Mouse (Mus musculus): ENCODE data around the gene Lyve1. TPM values are rescaled to one million over a fixed set of nuclear protein-coding genes. Genes with fewer than 3 reads are reported as not detected.
"Not testable (repeated sequence)": the region's sequence is repeated elsewhere in the genome, so short reads cannot be mapped to it uniquely, and the experiment has no call there.

Gene Lyve1
- total RNA-seq (2014; fragmentation: Nextera tagmentation), result not detected in 2 replicates
- total RNA-seq (2017), result 0.11 TPM in 1 of 2 replicates, not detected in the other
- not detected in 2 replicates for polyA plus RNA-seq (2012)

- no peaks in the 10 kb centered on the region for H3K9me3 ChIP-seq (replicated peaks)
- H3K4me3 ChIP-seq (ENCODE audit: low read depth, low read length), result no peak within 1 kb of the TSS
- H3K4me1 ChIP-seq (ENCODE audit: insufficient read depth, low read depth, low read length), result no peaks in the 10 kb centered on the region
- ATAC-seq (ENCODE audit: extremely low read depth, insufficient number of reproducible peaks, low FRiP score, poor library complexity, severe bottlenecking) (no peak), DNase-seq (ENCODE audit: low spot score) (no peak)
- TF ChIP-seq CTCF (IDR thresholded peaks at IDR 0.05; ENCODE audit: low read depth, low read length) (no peak), GATA2 (IDR thresholded peaks at IDR 0.05; ENCODE audit: borderline replicate concordance, low read depth, low read length) (no peak), GATA1 (IDR thresholded peaks at IDR 0.05; ENCODE audit: borderline replicate concordance, low read length) (no peak), TAL1 (conservative IDR thresholded peaks at IDR 0.05; ENCODE audit: low read depth, low read length) (no peak), POLR2AphosphoS5 (IDR thresholded peaks at IDR 0.05; ENCODE audit: insufficient replicate concordance, low read depth, low read length) (no peak)
- H3K27me3 ChIP-seq (ENCODE audit: insufficient read depth, low read length), result peaks cover 31% of the 10 kb centered on the region
- no peaks in the 10 kb centered on the region for H3K36me3 ChIP-seq (replicated peaks)
These were observed at the start of gene Lyve1 for GRCm38 (mm10) chr7:110862751-110863289. Lyve1 (minus strand) TSS chr7:110863239.

GRCm38 (mm10) chr7:110908209-110909144 is 45.4 kb upstream of the Lyve1 start:
- ATAC-seq (ENCODE audit: extremely low read depth, insufficient number of reproducible peaks, low FRiP score, poor library complexity, severe bottlenecking) (no peak; the same call in 1 of the 2 replicates), DNase-seq (ENCODE audit: low spot score) (peak; percentile 31)
- Histone ChIP-seq H3K4me1 (ENCODE audit: insufficient read depth, low read depth, low read length) (peaks cover 20% of the 10 kb centered on the region), H3K36me3 (replicated peaks) (no peaks in the 10 kb centered on the region), H3K4me3 (ENCODE audit: low read depth, low read length) (no peak overlapping the region), H3K9me3 (replicated peaks) (no peaks in the 10 kb centered on the region), H3K27me3 (ENCODE audit: insufficient read depth, low read length) (no peaks in the 10 kb centered on the region)
- no peak for TF ChIP-seq TAL1 (conservative IDR thresholded peaks at IDR 0.05; ENCODE audit: low read depth, low read length)
- no peak for TF ChIP-seq GATA1 (IDR thresholded peaks at IDR 0.05; ENCODE audit: borderline replicate concordance, low read length)
- no peak for TF ChIP-seq GATA2 (IDR thresholded peaks at IDR 0.05; ENCODE audit: borderline replicate concordance, low read depth, low read length)
- no peak for TF ChIP-seq POLR2AphosphoS5 (IDR thresholded peaks at IDR 0.05; ENCODE audit: insufficient replicate concordance, low read depth, low read length)
- no peak for TF ChIP-seq CTCF (IDR thresholded peaks at IDR 0.05; ENCODE audit: low read depth, low read length)

GRCm38 (mm10) chr7:110906566-110906965 is 43.5 kb upstream of the Lyve1 start:
- Histone ChIP-seq H3K9me3 (replicated peaks) (no peaks in the 10 kb centered on the region), H3K4me3 (ENCODE audit: low read depth, low read length) (no peak overlapping the region), H3K27me3 (ENCODE audit: insufficient read depth, low read length) (no peaks in the 10 kb centered on the region), H3K36me3 (replicated peaks) (no peaks in the 10 kb centered on the region), H3K4me1 (ENCODE audit: insufficient read depth, low read depth, low read length) (peaks cover 28% of the 10 kb centered on the region)
- no peak for ATAC-seq (ENCODE audit: extremely low read depth, insufficient number of reproducible peaks, low FRiP score, poor library complexity, severe bottlenecking)
- DNase-seq (ENCODE audit: low spot score), result no peak
- TF ChIP-seq GATA2 (IDR thresholded peaks at IDR 0.05; ENCODE audit: borderline replicate concordance, low read depth, low read length) (no peak), POLR2AphosphoS5 (IDR thresholded peaks at IDR 0.05; ENCODE audit: insufficient replicate concordance, low read depth, low read length) (no peak), GATA1 (IDR thresholded peaks at IDR 0.05; ENCODE audit: borderline replicate concordance, low read length) (no peak), TAL1 (conservative IDR thresholded peaks at IDR 0.05; ENCODE audit: low read depth, low read length) (no peak), CTCF (IDR thresholded peaks at IDR 0.05; ENCODE audit: low read depth, low read length) (no peak)

- ATAC-seq (ENCODE audit: extremely low read depth, insufficient number of reproducible peaks, low FRiP score, poor library complexity, severe bottlenecking) (peak; percentile 8; the same call in 1 of the 2 replicates), DNase-seq (ENCODE audit: low spot score) (no peak)
- TF ChIP-seq GATA1 (IDR thresholded peaks at IDR 0.05; ENCODE audit: borderline replicate concordance, low read length) (no peak), TAL1 (conservative IDR thresholded peaks at IDR 0.05; ENCODE audit: low read depth, low read length) (no peak), GATA2 (IDR thresholded peaks at IDR 0.05; ENCODE audit: borderline replicate concordance, low read depth, low read length) (no peak), CTCF (IDR thresholded peaks at IDR 0.05; ENCODE audit: low read depth, low read length) (no peak), POLR2AphosphoS5 (IDR thresholded peaks at IDR 0.05; ENCODE audit: insufficient replicate concordance, low read depth, low read length) (no peak)
- H3K4me3 ChIP-seq (ENCODE audit: low read depth, low read length), result no peak overlapping the region
- peaks cover 2% of the 10 kb centered on the region; the same call in 1 of the 2 replicates for H3K27me3 ChIP-seq (ENCODE audit: insufficient read depth, low read length)
- peaks cover 23% of the 10 kb centered on the region for H3K4me1 ChIP-seq (ENCODE audit: insufficient read depth, low read depth, low read length)
- H3K9me3 ChIP-seq (replicated peaks), result no peaks in the 10 kb centered on the region
- H3K36me3 ChIP-seq (replicated peaks), result no peaks in the 10 kb centered on the region
These were observed 40.2 kb upstream of the Lyve1 start for GRCm38 (mm10) chr7:110903226-110903625.

- ATAC-seq (ENCODE audit: extremely low read depth, insufficient number of reproducible peaks, low FRiP score, poor library complexity, severe bottlenecking) (no peak), DNase-seq (ENCODE audit: low spot score) (no peak)
- Histone ChIP-seq H3K9me3 (replicated peaks) (no peaks in the 10 kb centered on the region), H3K27me3 (ENCODE audit: insufficient read depth, low read length) (peaks cover 33% of the 10 kb centered on the region), H3K4me1 (ENCODE audit: insufficient read depth, low read depth, low read length) (peaks cover 3% of the 10 kb centered on the region), H3K36me3 (replicated peaks) (no peaks in the 10 kb centered on the region), H3K4me3 (ENCODE audit: low read depth, low read length) (no peak overlapping the region)
- TF ChIP-seq POLR2AphosphoS5 (IDR thresholded peaks at IDR 0.05; ENCODE audit: insufficient replicate concordance, low read depth, low read length) (no peak), CTCF (IDR thresholded peaks at IDR 0.05; ENCODE audit: low read depth, low read length) (no peak), TAL1 (conservative IDR thresholded peaks at IDR 0.05; ENCODE audit: low read depth, low read length) (no peak), GATA2 (IDR thresholded peaks at IDR 0.05; ENCODE audit: borderline replicate concordance, low read depth, low read length) (no peak), GATA1 (IDR thresholded peaks at IDR 0.05; ENCODE audit: borderline replicate concordance, low read length) (no peak)
These were observed 34.2 kb upstream of the Lyve1 start for GRCm38 (mm10) chr7:110897202-110897601.

- DNase-seq (ENCODE audit: low spot score) (no peak), ATAC-seq (ENCODE audit: extremely low read depth, insufficient number of reproducible peaks, low FRiP score, poor library complexity, severe bottlenecking) (no peak)
- H3K4me1 ChIP-seq (ENCODE audit: insufficient read depth, low read depth, low read length), result peaks cover under 1% of the 10 kb centered on the region
- H3K36me3 ChIP-seq (replicated peaks), result no peaks in the 10 kb centered on the region
- no peak for TF ChIP-seq TAL1 (conservative IDR thresholded peaks at IDR 0.05; ENCODE audit: low read depth, low read length)
- TF ChIP-seq GATA2 (IDR thresholded peaks at IDR 0.05; ENCODE audit: borderline replicate concordance, low read depth, low read length), result no peak
- TF ChIP-seq GATA1 (IDR thresholded peaks at IDR 0.05; ENCODE audit: borderline replicate concordance, low read length), result no peak
- TF ChIP-seq POLR2AphosphoS5 (IDR thresholded peaks at IDR 0.05; ENCODE audit: insufficient replicate concordance, low read depth, low read length), result no peak
- TF ChIP-seq CTCF (IDR thresholded peaks at IDR 0.05; ENCODE audit: low read depth, low read length), result no peak
- no peaks in the 10 kb centered on the region for H3K9me3 ChIP-seq (replicated peaks)
- H3K4me3 ChIP-seq (ENCODE audit: low read depth, low read length), result no peak overlapping the region
- H3K27me3 ChIP-seq (ENCODE audit: insufficient read depth, low read length), result peaks cover 37% of the 10 kb centered on the region
These were observed 33.4 kb upstream of the Lyve1 start for GRCm38 (mm10) chr7:110896453-110896852.

GRCm38 (mm10) chr7:110895772-110896171 is 32.7 kb upstream of the Lyve1 start:
- not testable (repeated sequence) for ATAC-seq (ENCODE audit: extremely low read depth, insufficient number of reproducible peaks, low FRiP score, poor library complexity, severe bottlenecking); H3K36me3 ChIP-seq (replicated peaks); H3K4me1 ChIP-seq (ENCODE audit: insufficient read depth, low read depth, low read length); DNase-seq (ENCODE audit: low spot score); H3K4me3 ChIP-seq (ENCODE audit: low read depth, low read length); H3K9me3 ChIP-seq (replicated peaks)
- peaks cover 41% of the 10 kb centered on the region for H3K27me3 ChIP-seq (ENCODE audit: insufficient read depth, low read length)
